Mouse (Mus musculus) urinary bladder, postnatal 36 days (tissue): Measurements from ENCODE around the gene Sbsn.

ENCODE experiments used
- DNase-seq, 2 experiments: peaks; one replicate each; pipeline ENCODE4 v3.0.0; 2022; ENCODE audit warnings: low spot score in 2 of 2, mixed read lengths in 1 of 2

Gene Sbsn

GRCm38 (mm10) chr7:30757001-30757400 is 5.7 kb downstream of the Sbsn start:
- no peak for DNase-seq

GRCm38 (mm10) chr7:30758853-30759252 is 7.6 kb downstream of the Sbsn start:
- no peak for DNase-seq

- DNase-seq = no peak
These were observed 10.6 kb downstream of the Sbsn start for GRCm38 (mm10) chr7:30761769-30762352.

GRCm38 (mm10) chr7:30763456-30763855 is 12.2 kb downstream of the Sbsn start, which contains the start of gene Dmkn:
Gene Dmkn (plus strand): TSS chr7:30763756.
- DNase-seq = no peak

DNA sequence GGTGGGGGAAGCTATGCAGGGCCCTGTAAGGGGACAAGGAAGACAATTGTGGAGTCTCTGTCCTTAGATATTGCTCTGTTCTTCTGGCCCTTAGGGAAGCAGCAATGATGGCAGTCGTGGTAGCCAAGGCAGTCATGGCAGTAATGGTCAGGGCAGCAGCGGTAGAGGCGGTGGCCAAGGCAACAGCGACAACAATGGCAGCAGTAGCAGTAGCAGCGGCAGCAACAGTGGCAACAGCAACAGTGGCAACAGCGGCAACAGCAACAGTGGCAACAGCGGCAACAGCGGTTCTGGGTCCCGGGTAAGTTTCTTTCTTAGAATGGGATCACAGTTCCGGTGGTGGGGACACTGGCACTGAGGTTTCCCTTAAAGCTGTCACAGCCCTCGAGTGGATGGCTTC is 13.9 kb downstream of the Sbsn start:
- no peak for DNase-seq

DNA sequence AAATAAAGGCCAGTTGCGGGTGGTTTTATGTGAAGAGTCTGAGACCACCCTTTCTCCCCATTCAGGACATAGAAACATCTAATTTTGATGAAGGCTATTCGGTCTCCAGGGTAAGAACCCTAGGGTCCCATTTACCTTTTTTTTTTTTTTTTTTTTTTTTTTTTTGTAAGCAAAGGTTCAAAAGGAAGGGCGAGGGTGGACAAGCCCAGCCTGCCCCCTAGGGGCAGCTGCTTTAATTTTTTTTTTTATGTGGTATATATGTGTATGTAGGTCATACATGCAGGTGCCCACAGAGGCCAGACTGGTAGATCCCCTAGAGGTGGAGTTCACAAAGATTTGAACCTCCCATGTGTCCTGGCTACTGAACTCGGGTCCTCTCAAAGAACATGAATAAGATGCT is 15.1 kb downstream of the Sbsn start:
- no peak for DNase-seq

DNA sequence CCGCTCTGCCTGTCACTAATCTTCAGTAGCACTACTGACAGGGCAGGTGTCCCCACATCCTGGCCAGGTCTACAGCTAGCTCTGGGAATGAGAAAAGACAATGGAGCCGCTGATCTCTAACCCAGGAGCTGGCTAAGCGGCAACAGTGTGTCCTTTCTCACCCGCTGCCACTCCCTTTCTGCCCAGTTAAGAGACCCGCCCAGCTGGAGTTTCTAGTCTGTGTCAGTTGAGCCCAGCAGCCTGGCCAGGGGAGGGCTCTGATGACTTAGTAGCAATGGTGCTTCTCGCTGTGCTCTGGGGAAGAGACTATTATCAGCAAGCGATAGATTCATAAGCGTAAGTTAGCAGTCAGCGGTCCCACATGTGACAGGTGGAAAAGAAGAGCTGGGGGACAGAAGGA is 18.0 kb downstream of the Sbsn start:
- DNase-seq = peak in 1 of 2 experiments; percentile 48

GRCm38 (mm10) chr7:30776104-30776503 is 24.8 kb downstream of the Sbsn start:
- DNase-seq = peak; percentile 16 to 22

GRCm38 (mm10) chr7:30777081-30777579 is 25.9 kb downstream of the Sbsn start:
- DNase-seq = no peak

DNA sequence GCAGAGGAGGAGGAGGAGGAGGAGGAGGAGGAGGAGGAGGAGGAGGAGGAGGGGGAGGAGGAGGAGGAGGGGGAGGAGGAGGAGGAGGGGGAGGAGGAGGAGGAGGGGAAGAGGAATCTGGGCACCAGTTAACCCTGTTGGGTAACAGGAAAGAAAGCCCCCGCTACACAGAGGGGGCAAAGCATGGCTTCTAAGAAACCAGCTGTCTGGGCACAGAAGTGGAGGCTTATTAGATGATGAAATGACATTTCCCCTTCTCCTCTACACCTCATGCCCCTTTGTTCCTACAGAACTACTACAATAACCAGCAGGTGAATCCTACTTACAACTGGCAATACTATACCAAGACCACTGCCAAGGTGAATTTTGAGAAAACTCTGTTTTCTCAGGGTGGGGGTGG is 26.6 kb downstream of the Sbsn start:
- DNase-seq = no peak

GRCm38 (mm10) chr7:30781792-30782191 is 30.5 kb downstream of the Sbsn start:
- DNase-seq = no peak

DNA sequence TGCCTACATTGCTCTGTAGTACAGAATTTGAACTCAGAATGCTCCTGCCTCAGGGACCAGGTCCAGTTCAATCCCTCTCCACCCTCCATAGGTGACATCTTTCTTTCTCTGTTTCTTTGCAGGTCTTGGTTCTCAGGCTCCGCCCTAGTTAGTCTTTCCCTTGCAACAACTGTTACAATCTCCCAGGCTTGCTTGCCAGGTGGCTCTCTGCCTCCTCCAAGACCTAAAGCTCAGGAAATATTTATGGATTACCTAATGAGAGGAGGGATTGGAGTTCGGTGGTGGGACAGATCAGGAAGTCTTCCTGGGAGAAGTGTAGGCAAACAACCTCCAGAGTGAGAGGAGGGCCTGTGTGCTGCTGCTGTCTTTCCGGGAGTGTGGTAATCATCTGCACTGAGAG is 31.4 kb downstream of the Sbsn start:
- DNase-seq = no peak

GRCm38 (mm10) chr7:30785154-30785553 is 33.9 kb downstream of the Sbsn start:
- no peak for DNase-seq

DNA sequence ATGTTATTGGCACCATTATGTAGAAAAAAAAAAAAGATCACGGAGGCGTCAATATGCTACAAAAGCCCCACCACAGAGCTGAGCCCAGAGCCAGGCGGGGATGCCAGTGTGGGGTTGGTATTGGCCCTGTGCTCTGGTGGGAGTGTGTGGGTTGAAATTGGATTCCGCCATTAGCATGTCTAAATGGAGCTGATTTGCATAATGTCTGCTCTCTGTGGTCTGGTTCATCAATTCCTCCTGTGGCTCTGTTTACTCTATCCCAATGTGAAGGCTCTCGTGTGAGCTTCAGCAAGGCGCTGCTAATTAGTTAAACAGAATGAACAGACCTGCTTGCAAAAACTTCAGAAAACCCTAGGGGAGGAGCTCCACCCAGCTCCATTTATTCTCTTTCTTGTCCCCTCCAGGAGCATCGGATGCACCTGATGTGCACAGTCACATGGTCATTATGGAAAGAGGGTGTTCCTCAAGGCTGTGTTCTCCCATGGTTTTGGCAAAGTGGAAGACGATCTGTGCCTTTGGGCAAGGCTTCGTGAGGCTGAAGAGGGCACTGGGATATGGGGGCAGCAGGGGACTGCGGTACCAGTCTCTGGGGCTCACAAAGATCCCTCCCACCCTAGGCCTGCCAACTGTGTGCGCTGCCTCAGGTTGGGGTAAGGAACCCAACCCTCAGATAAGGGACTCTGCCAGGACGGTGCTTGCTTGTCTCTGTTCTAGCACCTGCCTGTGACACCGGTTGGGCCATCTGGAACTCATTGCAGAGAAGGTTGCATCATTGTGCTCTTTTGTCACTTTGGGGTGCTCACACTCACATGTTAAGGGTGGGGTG is 34.7 kb downstream of the Sbsn start:
- DNase-seq = no peak

GRCm38 (mm10) chr7:30787377-30788022 is 36.2 kb downstream of the Sbsn start, which contains the start of gene Krtdap:
Gene Krtdap (plus strand): TSS chr7:30787896.
- no peak for DNase-seq

- DNase-seq = no peak
These were observed 38.9 kb downstream of the Sbsn start for GRCm38 (mm10) chr7:30790141-30790540.

- no peak for DNase-seq
These were observed 40.6 kb downstream of the Sbsn start for GRCm38 (mm10) chr7:30791921-30792320.

- DNase-seq = no peak
These were observed 43.6 kb downstream of the Sbsn start for GRCm38 (mm10) chr7:30794921-30795320.

DNA sequence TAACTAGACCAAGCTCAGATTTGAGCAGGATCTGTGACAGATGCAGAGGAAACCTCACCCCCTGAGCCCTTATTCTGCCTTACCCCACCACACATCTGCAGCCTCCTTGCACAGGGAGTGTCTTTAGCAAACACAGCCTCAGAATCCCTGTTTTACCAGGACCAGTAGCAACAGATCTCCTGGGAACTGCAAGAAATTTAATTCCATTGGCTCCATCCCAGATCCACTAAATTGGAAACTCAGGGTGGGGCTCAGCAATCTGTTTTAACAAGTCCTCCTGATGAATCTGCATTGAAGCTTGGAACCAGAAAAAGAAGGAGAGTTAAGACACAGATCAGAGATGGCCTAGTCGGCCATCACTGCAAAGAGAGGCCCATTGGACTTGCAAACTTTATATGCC is 45.5 kb downstream of the Sbsn start:
- DNase-seq = no peak

DNA sequence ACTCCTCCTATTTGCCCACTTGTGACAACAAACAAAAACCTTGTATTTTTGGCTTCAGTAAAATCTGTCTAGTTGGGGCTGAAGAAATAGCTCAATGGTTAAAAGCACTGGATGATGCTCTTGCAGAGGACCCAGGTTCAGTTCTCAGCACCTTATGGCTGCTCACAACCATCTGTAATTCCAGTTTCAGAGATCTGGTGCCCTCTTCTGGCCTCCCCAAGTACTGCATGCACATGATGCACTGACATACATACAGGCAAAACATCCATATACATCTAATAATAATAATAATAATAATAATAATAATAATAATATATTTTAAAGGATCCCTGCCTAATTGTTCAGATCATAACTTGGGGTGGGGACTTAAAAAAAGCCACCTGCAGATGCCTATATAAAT is 49.4 kb downstream of the Sbsn start:
- no peak for DNase-seq

DNA sequence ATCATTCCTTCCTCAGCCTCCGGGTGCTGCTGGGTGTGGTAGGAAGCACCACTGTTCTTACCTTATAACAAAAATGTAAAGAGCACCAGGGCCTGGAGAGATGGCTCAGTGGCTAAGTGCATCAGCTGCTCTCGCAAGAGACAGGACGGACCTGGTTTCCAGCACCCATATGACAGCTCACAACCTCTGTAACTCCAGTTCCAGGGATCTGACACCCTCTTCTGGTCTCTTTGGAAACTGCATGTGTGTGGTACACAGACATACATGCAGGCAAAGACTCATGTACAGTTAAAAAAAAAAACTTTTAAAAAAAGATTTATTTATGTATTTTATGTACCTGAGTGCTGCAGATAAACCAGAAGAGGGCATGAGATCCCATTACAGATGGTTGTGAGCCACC is 52.0 kb downstream of the Sbsn start:
- DNase-seq = no peak

- peak in 1 of 2 experiments; percentile 22 for DNase-seq
These were observed 52.9 kb downstream of the Sbsn start for GRCm38 (mm10) chr7:30804026-30804715.
